Mouse (Mus musculus) lung, embryonic 14.5 days (tissue): ENCODE data around the gene Ampd2. TPM values are rescaled to one million over a fixed set of nuclear protein-coding genes. Genes with fewer than 3 reads are reported as not detected.

Source experiments
- ATAC-seq: fragments of 200-750 bp; cut with Nextera tagmentation; 2 replicates; pipeline ENCODE4 v1.8.0; 2017; ENCODE audit warnings: mild to moderate bottlenecking, moderate TSS enrichment, moderate library complexity; ENCODE audit not compliant: insufficient read depth
- DNase-seq: peaks from one replicate; pipeline ENCODE4 v3.0.0-alpha.2; 2015
- H3K27ac ChIP-seq: fragments of 300-500 bp; sonication (generic); 2 replicates; pipeline ENCODE4 v1.5.1; 2014; ENCODE audit warnings: low read depth, mild to moderate bottlenecking, moderate library complexity
- H3K27me3 ChIP-seq: fragments of 300-500 bp; sonication (generic); 2 replicates; pipeline ENCODE4 v1.6.1; 2014; ENCODE audit warnings: low read length, control low read depth; ENCODE audit not compliant: insufficient read depth
- H3K36me3 ChIP-seq: fragments of 300-500 bp; sonication (generic); 2 replicates; pipeline ENCODE4 v1.6.1; 2014; ENCODE audit warnings: control low read depth; ENCODE audit not compliant: insufficient read depth
- H3K4me1 ChIP-seq: fragments of 300-500 bp; sonication (generic); 2 replicates; pipeline ENCODE4 v1.6.1; 2014; ENCODE audit warnings: antibody characterized with exemption, control low read depth; ENCODE audit not compliant: insufficient read depth
- H3K4me2 ChIP-seq: fragments of 300-500 bp; sonication (generic); 2 replicates; pipeline ENCODE4 v1.6.1; 2014; ENCODE audit warnings: mild to moderate bottlenecking
- H3K4me3 ChIP-seq: fragments of 300-500 bp; sonication (generic); 2 replicates; pipeline ENCODE4 v1.5.1; 2014; ENCODE audit warnings: low read depth, low read length
- H3K9ac ChIP-seq: fragments of 300-500 bp; sonication (generic); 2 replicates; pipeline ENCODE4 v1.6.1; 2014
- H3K9me3 ChIP-seq: fragments of 300-500 bp; sonication (generic); 2 replicates; pipeline ENCODE4 v1.6.1; 2016; ENCODE audit warnings: low read depth, low read length, control low read depth
- CTCF ChIP-seq: IDR thresholded peaks from 2 replicates; pipeline ENCODE4 v1.5.1; 2016; ENCODE audit warnings: antibody characterized with exemption, low read depth
- WGBS: fragments of 180-500 bp; shearing (Covaris S2); extraction: QIAGEN DNeasy Blood & Tissue Kit; methylation state at CpG from one replicate; pipeline ENCODE4 v1.1.7; 2014; 5-methylcytosine and 5-hydroxymethylcytosine counted together
- polyA plus RNA-seq: library from polyadenylated mRNA; unstranded; fragments of >200 nt; fragmentation: Nextera tagmentation; extraction: Ambion mirVana; gene quantifications from 2 replicates; pipeline ENCODE4 v1.2.1, GENCODE M21; 2014

The Ampd2 gene
- polyA plus RNA-seq, 1 experiment from 2014 or later: 37.4 TPM

- Histone ChIP-seq H3K9ac (no peak overlapping the region), H3K4me2 (no peak overlapping the region), H3K36me3 (no peaks in the 10 kb centered on the region), H3K27ac (no peak overlapping the region), H3K4me1 (no peaks in the 10 kb centered on the region), H3K9me3 (no peaks in the 10 kb centered on the region), H3K4me3 (no peak overlapping the region), H3K27me3 (no peaks in the 10 kb centered on the region)
- WGBS: 71% methylated on average over 8 of the region's 8 CpGs
- DNase-seq: no peak
- ATAC-seq: no peak
- no peak for TF ChIP-seq CTCF
These were observed 9.8 kb upstream of the Ampd2 start for GRCm38 (mm10) chr3:108096226-108096625.

- Histone ChIP-seq H3K9ac (no peak overlapping the region), H3K27ac (no peak overlapping the region), H3K4me3 (no peak overlapping the region), H3K9me3 (no peaks in the 10 kb centered on the region), H3K27me3 (no peaks in the 10 kb centered on the region), H3K4me1 (no peaks in the 10 kb centered on the region), H3K4me2 (no peak overlapping the region), H3K36me3 (no peaks in the 10 kb centered on the region)
- DNase-seq (no peak), ATAC-seq (no peak)
- no peak for TF ChIP-seq CTCF
- 88% methylated on average over 12 of the region's 12 CpGs for WGBS
These were observed 8.7 kb upstream of the Ampd2 start for GRCm38 (mm10) chr3:108094976-108095760.

- Histone ChIP-seq H3K4me1 (no peaks in the 10 kb centered on the region), H3K27me3 (no peaks in the 10 kb centered on the region), H3K9ac (no peak overlapping the region), H3K36me3 (no peaks in the 10 kb centered on the region), H3K27ac (no peak overlapping the region), H3K4me3 (no peak overlapping the region), H3K4me2 (no peak overlapping the region), H3K9me3 (no peaks in the 10 kb centered on the region)
- DNase-seq: no peak
- ATAC-seq: no peak
- no peak for TF ChIP-seq CTCF
- 70% methylated on average over 1 of the region's 1 CpGs for WGBS
These were observed 7.7 kb upstream of the Ampd2 start for GRCm38 (mm10) chr3:108094146-108094545.

GRCm38 (mm10) chr3:108093306-108093705 is 6.9 kb upstream of the Ampd2 start:
- Histone ChIP-seq H3K9me3 (no peaks in the 10 kb centered on the region), H3K36me3 (no peaks in the 10 kb centered on the region), H3K9ac (no peak overlapping the region), H3K4me1 (no peaks in the 10 kb centered on the region), H3K27ac (no peak overlapping the region), H3K27me3 (no peaks in the 10 kb centered on the region), H3K4me2 (no peak overlapping the region), H3K4me3 (no peak overlapping the region)
- TF ChIP-seq CTCF: no peak
- DNase-seq (no peak), ATAC-seq (no peak)
- WGBS: 56% methylated on average over 6 of the region's 6 CpGs

- Histone ChIP-seq H3K27me3 (no peaks in the 10 kb centered on the region), H3K27ac (no peak within 1 kb of the TSS), H3K4me2 (no peak within 1 kb of the TSS), H3K9ac (no peak within 1 kb of the TSS), H3K4me3 (no peak within 1 kb of the TSS), H3K4me1 (no peaks in the 10 kb centered on the region), H3K9me3 (no peaks in the 10 kb centered on the region), H3K36me3 (no peaks in the 10 kb centered on the region)
- 75% methylated on average over 15 of the region's 15 CpGs for WGBS
- no peak for ATAC-seq
- no peak for DNase-seq
- TF ChIP-seq CTCF: no peak
These were observed 6.2 kb upstream of the Ampd2 start, which contains the start of gene Gnat2 for GRCm38 (mm10) chr3:108092536-108093115. Gnat2 (plus strand) TSS chr3:108092789.

- Histone ChIP-seq H3K36me3 (no peaks in the 10 kb centered on the region), H3K9ac (no peak overlapping the region), H3K9me3 (no peaks in the 10 kb centered on the region), H3K27ac (no peak overlapping the region), H3K4me2 (no peak overlapping the region), H3K27me3 (no peaks in the 10 kb centered on the region), H3K4me1 (0 out of 2 replicates have a peak, but pooled peaks cover 5% of the 10 kb centered on the region), H3K4me3 (no peak overlapping the region)
- no peak for DNase-seq
- no peak for TF ChIP-seq CTCF
- 64% methylated on average over 6 of the region's 6 CpGs for WGBS
- ATAC-seq: no peak
These were observed 5.6 kb upstream of the Ampd2 start for GRCm38 (mm10) chr3:108092030-108092429.

- H3K27ac ChIP-seq: no peak overlapping the region
- no peak for DNase-seq
- no peak for TF ChIP-seq CTCF
- no peaks in the 10 kb centered on the region for H3K9me3 ChIP-seq
- peaks cover 9% of the 10 kb centered on the region for H3K4me1 ChIP-seq
- H3K4me2 ChIP-seq: no peak overlapping the region
- 77% methylated on average over 2 of the region's 2 CpGs for WGBS
- no peaks in the 10 kb centered on the region for H3K27me3 ChIP-seq
- ATAC-seq: no peak
- no peaks in the 10 kb centered on the region for H3K36me3 ChIP-seq
- no peak overlapping the region for H3K9ac ChIP-seq
- no peak overlapping the region for H3K4me3 ChIP-seq
These were observed 4.1 kb upstream of the Ampd2 start for GRCm38 (mm10) chr3:108090561-108090960.
